Mouse (Mus musculus) C2C12 (cell line): ENCODE data around the gene Stk39.

ENCODE experiments used
- CEBPB ChIP-seq: IDR thresholded peaks from one replicate; pipeline ENCODE4 v1.6.1; 2011; ENCODE audit warnings: low read depth, mild to moderate bottlenecking, control low read depth, moderate library complexity
- CTCF ChIP-seq: IDR thresholded peaks from one replicate; pipeline ENCODE4 v1.5.1; 2011; ENCODE audit not compliant: control insufficient read depth, insufficient read depth, insufficient read length
- MAX ChIP-seq: IDR thresholded peaks from one replicate; pipeline ENCODE4 v1.6.1; 2011; ENCODE audit warnings: mild to moderate bottlenecking, control low read depth
- MYOG ChIP-seq: IDR thresholded peaks from one replicate; pipeline ENCODE4 v1.6.1; 2011; ENCODE audit not compliant: control insufficient read depth, insufficient read length; ENCODE audit errors: extremely low read depth
- USF1 ChIP-seq: IDR thresholded peaks from one replicate; pipeline ENCODE4 v1.6.1; 2011; ENCODE audit warnings: low read depth, mild to moderate bottlenecking, control low read depth, moderate library complexity

DNA sequence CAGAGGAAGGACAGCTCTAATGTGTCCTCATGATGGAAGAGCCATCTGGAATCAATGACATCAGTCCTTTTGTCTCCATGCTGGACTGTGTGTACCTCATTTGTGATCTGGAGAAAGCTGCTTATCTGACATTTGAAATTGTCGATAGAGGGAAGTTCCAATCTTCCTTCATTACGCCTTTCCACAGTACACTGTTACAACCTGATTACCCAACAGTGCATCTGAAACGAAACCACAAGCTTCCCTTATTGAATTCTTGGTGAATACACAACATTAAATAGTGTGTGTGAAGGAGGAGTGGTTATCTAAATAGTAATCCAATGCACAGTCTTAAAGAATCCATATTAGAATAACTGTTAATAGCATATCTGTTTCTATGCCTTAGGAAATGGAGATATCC is 230.0 kb downstream of the Stk39 start:
- no peak for TF ChIP-seq MAX
- no peak for TF ChIP-seq CEBPB
- TF ChIP-seq CTCF, result no peak
- no peak for TF ChIP-seq MYOG
- no peak for TF ChIP-seq USF1
